Mouse (Mus musculus): ENCODE data around the gene Cnpy2.

Cnpy2 gene

DNA sequence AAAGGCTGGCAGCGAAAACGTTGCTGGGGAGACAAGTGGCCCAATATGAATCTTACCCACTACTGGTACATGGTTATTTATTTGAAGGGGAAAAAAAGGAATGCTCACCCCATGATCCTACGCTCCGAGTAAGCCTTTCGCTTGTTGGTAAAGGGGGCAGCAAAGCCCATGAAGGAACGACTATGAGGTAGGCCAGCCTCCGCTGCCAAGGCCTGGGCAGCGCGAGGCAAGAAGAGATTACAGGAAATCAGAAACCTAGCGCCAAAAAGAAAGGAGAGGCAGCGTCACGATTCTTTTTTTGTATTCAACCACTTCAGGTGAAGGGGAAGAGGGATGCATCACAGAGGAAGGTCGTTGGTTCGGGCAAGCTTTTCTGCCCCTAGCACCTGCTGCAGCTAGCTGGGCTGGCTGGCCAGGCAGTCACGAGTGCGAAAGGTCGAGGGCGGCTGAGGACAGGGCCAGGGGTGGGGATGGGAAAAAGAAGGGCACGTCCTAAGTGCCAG, 45.7 kb downstream of the Cnpy2 start:
- no peak for ATAC-seq (ENCODE audit: low TSS enrichment)

DNA sequence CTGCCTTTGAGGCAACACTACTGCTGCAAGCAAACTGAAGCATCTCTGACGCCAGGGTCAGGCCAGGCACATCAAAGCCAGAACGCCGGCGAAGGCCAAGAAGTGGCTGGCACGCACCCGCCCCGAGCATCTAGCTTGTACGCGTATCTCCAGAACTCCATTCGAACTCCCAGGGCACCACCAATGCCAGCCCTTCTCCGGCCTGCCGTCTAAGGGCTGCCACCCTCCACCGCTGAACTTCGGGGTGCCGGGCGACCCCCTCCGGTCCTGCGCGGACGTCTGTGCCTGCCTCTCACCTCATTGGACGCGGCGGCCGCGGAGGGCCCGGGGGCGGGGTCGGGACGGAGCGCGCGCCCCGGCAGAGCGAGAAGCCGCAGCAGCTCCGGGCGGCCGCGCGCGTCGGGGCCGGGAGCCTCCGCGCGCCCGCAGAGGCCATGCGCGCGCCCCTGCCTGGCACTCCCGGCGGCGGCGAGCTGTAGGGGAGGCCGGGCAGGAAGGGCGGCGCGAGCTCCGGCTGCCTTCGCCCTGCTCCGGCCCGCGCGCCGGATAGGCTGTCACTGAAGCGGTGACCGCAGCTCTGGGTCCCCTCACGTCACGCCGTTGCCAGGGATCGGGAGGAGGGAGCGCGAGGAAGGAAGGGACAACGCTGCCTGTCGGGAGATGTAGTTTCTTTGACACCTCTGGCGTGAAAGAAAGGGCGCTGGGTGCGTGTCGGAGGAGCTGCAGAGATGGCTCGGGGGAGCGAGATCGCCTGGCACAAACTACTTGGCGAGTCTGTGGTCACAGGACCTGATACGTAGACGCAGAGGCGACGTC, 46.4 kb downstream of the Cnpy2 start, which contains the start of gene Coq10a:
Coq10a (minus strand) TSS at position 596 of the 816 bp plus-strand sequence.
- peak; percentile 92 for ATAC-seq (ENCODE audit: low TSS enrichment)

- no peak; the same call in 1 of the 2 replicates for ATAC-seq (ENCODE audit: low TSS enrichment)
Measured at GRCm38 (mm10) chr10:128369218-128369543, 46.9 kb downstream of the Cnpy2 start.

DNA sequence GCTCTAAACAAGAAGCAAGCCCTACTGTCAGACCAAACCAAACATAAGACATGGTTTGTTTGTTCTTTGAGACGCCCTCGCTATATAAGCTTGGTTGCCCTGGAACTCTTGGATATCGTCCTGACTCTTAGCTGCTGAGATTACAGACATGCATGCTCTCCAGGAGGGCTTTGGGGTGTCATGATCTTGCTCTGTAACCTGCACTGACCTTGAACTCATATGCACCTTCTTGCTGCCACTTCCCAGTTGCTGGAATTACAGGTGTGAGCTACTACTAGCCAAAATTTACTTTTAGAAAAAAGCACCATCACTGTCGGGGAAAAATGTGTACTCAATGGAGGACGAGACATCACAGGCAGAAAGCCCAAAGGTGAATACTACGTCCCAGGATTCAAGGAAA, 47.3 kb downstream of the Cnpy2 start:
- ATAC-seq (ENCODE audit: low TSS enrichment): no peak

GRCm38 (mm10) chr10:128370021-128370420, 47.8 kb downstream of the Cnpy2 start:
- ATAC-seq (ENCODE audit: low TSS enrichment): no peak

DNA sequence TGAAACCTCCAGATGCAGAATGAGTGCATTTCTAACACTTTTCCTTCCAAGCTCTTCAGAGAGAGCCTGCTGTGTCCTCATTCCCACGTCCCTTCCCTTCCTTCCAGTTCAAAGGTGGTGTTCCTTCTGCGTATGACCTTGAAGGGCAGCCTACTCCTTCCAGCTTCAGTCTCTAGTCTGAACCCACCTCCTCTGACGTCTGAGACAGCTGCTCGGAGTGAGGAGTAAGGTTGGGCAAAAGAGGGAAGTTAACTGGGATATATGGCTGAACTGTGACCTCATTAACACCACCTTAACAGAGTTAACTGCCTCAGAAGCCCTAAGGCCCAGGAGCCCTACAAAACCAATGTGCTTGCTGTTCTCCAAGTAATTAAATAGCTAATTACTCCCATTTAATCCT, 48.3 kb downstream of the Cnpy2 start:
- no peak for ATAC-seq (ENCODE audit: low TSS enrichment)

DNA sequence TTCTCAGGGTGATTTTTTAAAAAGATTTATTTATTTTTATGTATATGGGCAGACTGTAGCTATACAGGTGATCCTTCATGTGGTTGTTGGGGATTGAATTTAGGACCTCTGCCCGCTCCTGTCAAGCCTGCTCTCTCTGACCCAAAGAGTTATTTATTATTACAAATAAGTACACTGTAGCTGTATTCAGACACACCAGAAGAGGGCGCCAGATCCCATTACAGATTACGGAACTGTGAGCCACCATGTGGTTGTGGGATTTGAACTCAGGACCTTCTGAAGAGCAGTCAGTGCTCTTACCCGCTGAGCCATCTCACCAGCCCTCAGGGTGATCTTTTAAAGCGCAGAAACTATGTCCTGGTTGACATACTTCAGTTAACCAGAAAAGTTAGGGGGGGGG, 49.9 kb downstream of the Cnpy2 start:
- ATAC-seq (ENCODE audit: low TSS enrichment): no peak

- no peak for ATAC-seq (ENCODE audit: low TSS enrichment)
Measured at GRCm38 (mm10) chr10:128372989-128373748, 50.9 kb downstream of the Cnpy2 start.

GRCm38 (mm10) chr10:128374393-128374792, 52.1 kb downstream of the Cnpy2 start:
- no peak for ATAC-seq (ENCODE audit: low TSS enrichment)

- no peak for ATAC-seq (ENCODE audit: low TSS enrichment)
Measured at GRCm38 (mm10) chr10:128376099-128376454, 53.8 kb downstream of the Cnpy2 start.

DNA sequence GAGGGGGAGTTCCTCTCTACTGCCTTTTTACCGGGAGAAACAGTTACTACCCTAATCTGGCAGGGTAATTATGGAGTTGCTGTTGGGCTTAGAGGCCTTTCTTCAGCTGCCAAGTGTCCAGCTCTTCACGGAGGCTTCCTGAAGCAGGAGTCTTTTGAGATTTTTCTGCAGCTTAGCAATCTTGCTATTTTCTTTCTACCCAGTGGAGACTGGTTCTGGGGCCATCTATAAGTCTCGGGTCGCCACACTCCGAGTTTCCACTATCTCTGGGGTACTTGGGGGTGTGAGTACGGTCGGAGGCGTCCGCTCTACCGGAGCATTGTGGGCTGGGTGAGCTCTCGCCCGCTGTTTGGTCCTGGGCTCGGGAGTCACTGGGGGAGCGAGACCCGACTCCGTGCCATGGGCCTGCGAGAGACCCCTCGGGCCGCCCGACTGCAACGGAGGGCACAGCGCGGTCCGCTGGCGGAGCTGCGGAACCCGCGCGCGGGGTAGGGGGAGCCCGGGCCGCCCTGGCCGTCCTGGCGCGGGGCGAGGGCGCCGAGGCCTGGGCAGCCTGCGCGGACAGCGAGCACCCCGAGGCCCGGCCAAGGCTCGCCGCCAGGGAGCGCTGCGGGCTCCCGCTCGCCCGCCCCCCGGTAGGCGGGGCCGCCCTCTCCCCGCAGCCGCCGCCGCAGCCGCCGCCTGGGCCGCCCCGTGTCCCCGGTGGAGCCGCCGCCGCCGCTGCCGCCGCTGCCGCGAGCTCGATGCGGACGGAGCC, 54.4 kb downstream of the Cnpy2 start, which contains the start of gene Ankrd52:
Ankrd52 (plus strand) TSS at position 661 of the 757 bp plus-strand sequence.
- ATAC-seq (ENCODE audit: low TSS enrichment): peak; percentile 75

Data from frontal cortex, adult (tissue).